Mouse (Mus musculus) megakaryocyte, embryonic 14.5 days (primary cell): Measurements from ENCODE around the gene C1s1.

Experiments
- FLI1 ChIP-seq: IDR thresholded peaks from 2 replicates; pipeline ENCODE4 v1.6.1; 2012; ENCODE audit warnings: low read length, inconsistent platforms, mixed read lengths
- GATA1 ChIP-seq: IDR thresholded peaks from 3 replicates; pipeline ENCODE4 v1.6.1; 2012; ENCODE audit warnings: mixed read lengths, low read length, inconsistent platforms, borderline replicate concordance

- TF ChIP-seq FLI1 (no peak), GATA1 (no peak)
Measured at GRCm38 (mm10) chr6:124552766-124553165, 10.6 kb upstream of the C1s1 start.
